Mouse (Mus musculus) frontal cortex, postnatal 36 days (tissue): ENCODE data around the gene Lig1.
"Not testable (repeated sequence)": the region's sequence is repeated elsewhere in the genome, so short reads cannot be mapped to it uniquely, and the experiment has no call there.

ENCODE experiments used
- DNase-seq, 2 experiments: peaks; one replicate each; pipeline ENCODE4 v3.0.0; 2022; ENCODE audit warnings: low spot score in 2 of 2

The Lig1 gene

DNA sequence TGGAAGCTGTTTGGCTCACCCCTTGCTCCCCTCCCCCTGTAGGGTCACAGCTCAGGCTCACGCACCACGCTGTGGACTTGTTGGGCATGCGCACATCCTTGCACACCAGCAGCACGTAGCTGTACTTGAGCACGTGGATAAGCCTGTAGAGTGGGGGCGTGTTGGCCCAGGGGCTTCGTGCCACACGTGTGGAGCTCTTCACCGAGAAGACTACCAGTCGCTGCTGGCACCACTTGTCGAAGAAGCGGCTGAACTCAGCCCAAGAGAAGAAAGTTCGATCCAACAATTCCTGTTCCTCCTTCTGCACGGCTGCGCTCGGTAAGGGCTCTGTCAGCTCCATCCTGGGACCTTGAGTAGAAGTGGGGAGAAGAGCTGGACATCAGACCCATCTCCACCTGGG lies at the start of gene Lig1:
Gene Lig1 (plus strand): TSS at position 203 of the 400 bp plus-strand sequence.
- no peak for DNase-seq

DNA sequence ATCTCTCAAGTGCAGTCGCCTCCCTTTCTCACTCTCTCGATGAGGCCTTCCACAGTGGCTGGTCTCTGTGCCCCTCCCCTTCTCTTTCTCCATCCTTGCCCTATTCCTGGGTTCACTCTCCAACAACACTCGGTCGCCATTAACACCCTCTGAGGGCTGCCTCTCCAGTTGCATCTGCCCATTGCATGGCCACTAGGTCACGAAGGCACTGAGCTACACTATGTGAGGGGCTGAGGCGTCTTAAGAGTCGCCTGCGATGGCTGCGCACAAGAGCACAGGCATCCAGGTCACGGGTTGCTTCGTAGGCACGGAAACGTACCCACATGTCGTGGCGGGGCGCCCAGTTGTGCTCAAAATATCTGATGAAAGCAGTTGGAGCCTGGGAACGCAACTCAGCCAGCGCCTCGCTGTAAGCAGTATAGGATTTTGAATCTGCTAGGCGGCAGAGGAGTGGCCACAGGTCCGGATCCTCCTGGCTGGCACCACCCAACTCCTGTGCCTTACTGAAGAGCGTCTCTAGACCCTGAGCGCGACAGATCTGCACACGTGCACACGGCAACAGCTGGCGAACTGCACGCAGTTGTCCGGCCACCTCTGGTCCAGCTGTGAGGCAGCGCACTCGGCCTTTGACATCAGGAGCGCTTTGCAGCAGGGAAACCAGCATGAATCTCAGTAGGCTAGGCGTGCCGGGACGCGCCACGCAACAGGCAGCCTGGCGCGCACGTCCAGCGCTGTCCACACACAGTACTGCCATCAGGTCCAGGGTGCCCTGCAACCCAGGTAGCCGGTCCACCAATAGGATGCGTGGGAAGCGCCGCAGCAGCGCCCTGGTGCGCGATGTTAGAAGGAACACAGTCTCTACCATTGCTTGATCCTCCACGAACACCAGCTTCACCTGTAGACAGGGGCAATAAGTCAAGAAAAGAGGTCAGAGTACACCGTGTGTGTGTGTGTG lies 16.1 kb upstream of the Lig1 start:
- DNase-seq: peak in 1 of 2 experiments; percentile 20

DNA sequence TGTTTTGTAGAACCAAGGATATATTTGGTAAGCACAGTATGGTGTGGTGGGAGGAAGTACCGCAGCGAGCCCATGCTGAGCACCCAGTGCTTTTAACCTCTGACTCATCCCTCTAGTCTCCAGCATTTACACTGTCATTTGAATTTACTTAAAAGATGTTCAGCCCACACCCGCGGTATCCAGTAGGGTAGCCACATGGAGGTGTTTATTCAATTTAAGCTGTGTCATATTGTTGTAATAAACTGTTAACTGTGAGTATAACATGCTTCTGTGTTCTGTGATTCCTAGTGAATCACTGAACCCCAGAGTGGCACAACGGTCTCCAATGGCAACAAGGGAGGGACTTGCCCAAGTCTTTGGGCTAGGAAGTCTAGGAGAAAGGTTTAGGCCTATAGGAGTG lies 13.2 kb upstream of the Lig1 start:
- no peak for DNase-seq

DNA sequence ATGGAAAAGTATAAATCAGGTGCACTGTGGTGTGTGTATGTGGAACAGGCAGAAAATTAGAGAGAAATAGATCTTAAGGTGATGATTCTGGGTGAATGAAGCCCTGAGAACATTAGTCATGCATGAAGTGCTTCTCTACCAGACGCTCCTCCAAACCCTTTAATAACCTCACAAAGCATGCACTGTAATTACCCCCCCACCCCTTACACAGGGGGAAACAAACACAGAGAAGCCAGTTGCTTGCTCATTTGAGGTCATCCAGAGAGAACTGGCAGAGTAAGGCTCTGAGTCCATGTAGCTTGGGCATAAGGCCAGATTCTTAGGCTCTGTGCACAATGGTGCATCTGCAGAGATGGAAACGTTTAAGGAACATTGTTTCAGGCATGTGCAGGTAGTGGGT lies 12.7 kb upstream of the Lig1 start:
- no peak for DNase-seq

- no peak for DNase-seq
These were observed 8.3 kb upstream of the Lig1 start for GRCm38 (mm10) chr7:13268749-13269260.

- no peak for DNase-seq
These were observed 7.7 kb upstream of the Lig1 start for GRCm38 (mm10) chr7:13269394-13269793.

- no peak for DNase-seq
These were observed 5.4 kb upstream of the Lig1 start for GRCm38 (mm10) chr7:13271704-13272103.

DNA sequence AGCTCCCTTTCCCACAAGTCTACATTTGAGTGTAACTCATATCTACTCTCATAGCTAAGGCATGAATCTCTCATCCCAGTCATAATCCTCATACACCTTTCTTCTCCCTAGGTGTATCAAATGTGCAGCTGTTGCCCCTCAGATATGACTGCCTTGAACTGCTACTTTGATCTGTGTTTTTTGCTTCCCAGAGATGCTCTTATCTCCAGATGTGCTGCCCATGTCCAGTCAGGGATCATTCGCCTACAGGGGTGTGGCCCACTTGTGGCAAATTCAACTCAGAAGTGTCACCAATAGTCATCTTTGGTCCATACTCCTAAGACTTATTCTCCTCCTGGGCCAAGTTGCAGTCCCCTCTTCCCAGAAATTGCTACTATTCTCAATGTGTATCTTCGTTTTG lies 750 bp downstream of the Lig1 start:
- no peak for DNase-seq

- peak; percentile 95 for DNase-seq
These were observed 1.3 kb downstream of the Lig1 start, which contains the start of gene Zswim9 for GRCm38 (mm10) chr7:13278308-13278891. Gene Zswim9 (minus strand): TSS chr7:13278721.

DNA sequence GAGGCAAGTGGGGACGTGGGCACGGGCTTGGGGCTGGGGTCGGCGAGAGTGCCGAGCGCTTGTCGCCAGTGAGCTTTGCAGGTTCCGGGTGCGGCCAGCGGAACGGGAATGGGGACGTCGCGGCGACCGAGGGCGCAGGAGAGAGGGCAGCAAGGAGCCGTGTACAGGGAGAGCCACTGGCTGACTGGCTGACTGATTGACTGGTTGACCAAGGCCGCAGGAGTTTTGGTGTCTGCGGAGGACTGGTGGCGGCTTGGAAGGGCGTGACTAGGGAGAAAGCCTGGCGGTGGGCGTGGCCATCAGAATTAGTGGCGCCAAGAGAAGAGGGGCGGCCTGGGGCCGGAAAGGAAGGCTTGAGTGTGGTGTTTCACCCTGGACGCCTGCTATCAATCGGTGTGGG lies 1.9 kb downstream of the Lig1 start:
- DNase-seq: not testable (repeated sequence)

- peak in 1 of 2 experiments; percentile 30 for DNase-seq
These were observed 11.5 kb downstream of the Lig1 start for GRCm38 (mm10) chr7:13288621-13289020.

DNA sequence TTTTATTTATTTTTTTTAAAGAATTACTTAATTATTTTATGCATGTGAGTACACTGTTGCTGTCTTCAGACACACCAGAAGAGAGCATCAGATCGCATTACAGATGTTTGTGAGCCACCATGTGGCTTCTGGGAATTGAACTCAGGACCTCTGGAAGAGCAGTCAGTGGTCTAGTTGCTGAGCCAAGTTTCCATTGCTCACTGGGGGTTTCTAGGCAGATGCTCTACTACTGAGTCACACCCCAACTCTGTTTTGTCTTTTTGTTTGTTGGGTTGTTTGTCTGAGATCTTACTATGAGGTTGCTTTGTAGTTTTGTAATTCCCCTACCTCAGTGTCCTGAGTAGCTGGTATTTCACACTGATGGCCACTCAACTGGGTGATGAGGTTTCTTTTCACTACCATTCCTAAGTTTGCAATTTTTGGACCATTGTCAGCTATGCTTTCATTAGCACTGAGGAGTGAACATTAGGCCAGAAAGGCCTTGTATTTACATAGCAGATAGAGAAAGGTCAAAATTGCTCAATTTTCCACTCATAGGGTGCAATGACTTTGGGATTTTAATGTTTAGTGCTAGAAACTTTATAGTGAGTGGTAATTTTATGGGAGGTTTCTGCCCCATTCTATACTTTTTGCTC lies 13.1 kb downstream of the Lig1 start:
- DNase-seq: no peak

- no peak for DNase-seq
These were observed 14.3 kb downstream of the Lig1 start for GRCm38 (mm10) chr7:13291370-13291769.

DNA sequence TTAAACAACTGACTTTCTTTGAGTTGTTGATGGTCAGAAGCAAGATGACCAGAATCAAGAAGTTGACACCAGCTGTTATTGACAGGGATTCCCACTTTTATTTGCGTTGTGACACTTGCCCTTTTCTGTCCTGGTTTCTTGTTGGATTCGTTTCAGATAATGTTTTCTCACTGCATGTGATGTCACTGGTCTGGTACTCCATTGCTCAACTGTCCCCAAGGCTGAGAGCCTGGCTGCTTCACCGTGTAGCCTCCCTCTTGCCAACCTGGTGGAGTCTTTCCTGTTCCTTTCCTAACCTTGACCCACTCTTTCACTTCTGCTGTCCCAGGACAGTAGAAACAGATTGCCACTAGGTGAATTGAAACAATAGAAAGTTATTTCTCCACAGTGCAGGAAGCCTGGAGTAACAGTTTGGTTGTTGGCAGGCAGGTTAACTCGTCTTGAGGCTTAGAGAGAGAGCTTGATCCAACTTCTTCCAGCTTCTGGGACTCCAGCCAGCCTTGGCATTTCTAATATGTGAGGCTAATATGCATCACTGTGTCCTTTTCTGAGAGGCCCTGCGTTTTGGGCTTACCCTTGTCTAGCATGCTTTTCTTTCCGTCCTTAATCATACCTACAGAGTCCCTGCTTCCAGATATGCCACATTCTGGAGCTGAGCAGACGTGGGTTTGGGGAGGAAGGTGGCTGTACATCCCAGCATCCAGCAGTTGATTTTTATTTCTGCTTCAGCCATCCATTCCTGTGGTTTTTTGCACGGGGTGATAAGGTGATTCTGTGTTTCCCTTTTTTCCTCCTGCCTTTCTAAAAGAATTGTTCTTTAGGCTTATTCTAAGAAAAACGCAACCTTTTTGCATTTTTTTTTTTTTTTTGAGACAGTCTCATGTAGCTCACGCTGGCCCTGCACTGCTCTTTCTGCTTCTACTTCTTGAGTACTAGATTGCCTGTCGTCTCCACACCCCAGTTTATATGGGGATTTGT lies 17.1 kb downstream of the Lig1 start:
- no peak for DNase-seq

- DNase-seq: no peak
These were observed 18.2 kb downstream of the Lig1 start for GRCm38 (mm10) chr7:13295256-13295655.

GRCm38 (mm10) chr7:13297636-13298035 lies 20.6 kb downstream of the Lig1 start:
- DNase-seq: no peak

DNA sequence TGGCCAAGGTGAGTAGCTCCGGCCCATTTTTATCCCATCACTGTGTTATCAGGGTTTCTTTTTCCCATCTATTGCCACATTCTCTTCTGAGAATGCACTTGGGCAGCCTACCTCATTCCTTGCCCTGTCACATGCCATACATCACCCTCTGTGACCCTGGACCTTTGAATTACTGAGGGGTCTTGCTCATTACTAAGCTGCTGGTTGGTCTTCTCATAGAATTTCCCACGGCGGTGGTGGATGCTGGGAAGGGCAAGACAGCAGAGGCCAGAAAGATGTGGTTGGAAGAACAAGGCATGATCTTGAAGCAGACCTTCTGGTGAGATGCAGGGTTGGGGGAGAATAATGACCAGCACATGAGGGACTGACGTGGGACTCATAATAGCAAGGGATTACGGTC lies 21.7 kb downstream of the Lig1 start:
- no peak for DNase-seq

- DNase-seq: no peak
These were observed 24.6 kb downstream of the Lig1 start for GRCm38 (mm10) chr7:13301643-13302042.

DNA sequence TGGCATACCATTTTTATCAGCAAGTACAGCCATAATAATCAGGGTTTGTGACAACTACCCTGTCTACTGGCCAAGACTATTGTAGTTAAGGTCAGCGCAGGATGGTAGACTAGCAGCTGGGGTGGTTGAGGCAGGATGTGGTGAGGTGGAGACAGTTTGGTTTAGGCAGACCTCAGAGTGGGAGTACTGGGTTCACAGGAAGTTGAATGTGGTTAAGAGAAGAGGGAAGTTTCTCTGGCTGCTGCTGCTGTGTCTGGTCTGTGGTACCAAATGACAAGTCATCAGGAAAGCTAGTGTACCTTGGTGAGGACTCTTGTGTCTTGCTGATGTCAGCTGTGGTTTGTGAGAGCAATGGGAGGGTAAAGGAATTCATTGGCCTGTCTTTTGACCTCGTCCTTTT lies 25.7 kb downstream of the Lig1 start:
- no peak for DNase-seq

DNA sequence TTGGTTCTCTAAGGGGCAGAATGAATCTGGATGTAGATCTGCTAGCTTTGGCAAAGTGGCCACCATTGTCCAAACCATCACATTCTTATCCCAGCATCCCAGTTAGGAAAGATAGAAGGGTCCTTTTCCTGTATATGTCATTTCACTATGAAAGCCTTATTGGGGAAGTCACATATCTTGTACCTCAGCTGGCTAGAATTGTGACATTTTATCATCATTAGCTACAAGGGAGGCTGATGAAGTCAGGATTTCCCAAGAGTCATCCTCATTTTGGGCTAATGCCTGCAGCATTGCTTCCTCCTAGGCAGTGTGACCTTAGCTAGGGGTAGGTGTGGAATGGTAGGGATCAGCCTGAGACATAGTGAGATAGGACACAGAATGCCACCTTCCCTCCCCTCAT lies 26.3 kb downstream of the Lig1 start:
- DNase-seq: no peak

GRCm38 (mm10) chr7:13309407-13309806 lies 32.3 kb downstream of the Lig1 start:
- DNase-seq: no peak
